Mouse (Mus musculus): ENCODE measurements around the gene Mpnd. TPM values are rescaled to one million over a fixed set of nuclear protein-coding genes. Genes with fewer than 3 reads are reported as not detected.

Gene Mpnd
- polyA plus RNA-seq, 1 experiment from 2014 or later: 191 TPM

DNA sequence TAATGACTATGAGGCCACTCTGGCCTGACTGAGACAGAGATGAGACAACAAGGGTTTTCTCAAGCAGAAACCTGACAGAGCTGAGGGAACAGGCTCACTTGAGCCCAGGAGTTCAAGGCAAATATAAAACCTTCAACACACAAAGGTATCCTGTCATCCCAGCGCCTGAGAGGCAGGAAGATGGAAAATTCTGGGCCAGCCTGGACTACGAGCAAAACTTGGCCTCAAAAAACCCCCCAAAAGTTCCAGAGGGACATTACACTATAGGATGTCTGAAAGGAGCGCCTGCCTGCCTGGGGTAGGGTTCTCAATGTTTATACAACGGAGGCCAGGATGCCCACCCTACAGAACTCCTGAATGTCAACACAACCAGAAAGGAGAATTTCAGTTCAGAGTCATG is 29.7 kb downstream of the Mpnd start:
- Histone ChIP-seq H3K4me2 (replicated peaks) (peak overlapping the region; percentile 59), H3K4me3 (peak overlapping the region; percentile 98), H3K4me1 (peaks cover 29% of the 10 kb centered on the region), H3K36me3 (peaks cover 12% of the 10 kb centered on the region), H3K9me3 (no peaks in the 10 kb centered on the region), H3K9ac (replicated peaks) (peak overlapping the region; percentile 87), H3K27ac (replicated peaks) (no peak overlapping the region), H3K27me3 (no peaks in the 10 kb centered on the region)
- ATAC-seq (replicated peaks): no peak
- 77% methylated on average over 4 of the region's 4 CpGs for WGBS

DNA sequence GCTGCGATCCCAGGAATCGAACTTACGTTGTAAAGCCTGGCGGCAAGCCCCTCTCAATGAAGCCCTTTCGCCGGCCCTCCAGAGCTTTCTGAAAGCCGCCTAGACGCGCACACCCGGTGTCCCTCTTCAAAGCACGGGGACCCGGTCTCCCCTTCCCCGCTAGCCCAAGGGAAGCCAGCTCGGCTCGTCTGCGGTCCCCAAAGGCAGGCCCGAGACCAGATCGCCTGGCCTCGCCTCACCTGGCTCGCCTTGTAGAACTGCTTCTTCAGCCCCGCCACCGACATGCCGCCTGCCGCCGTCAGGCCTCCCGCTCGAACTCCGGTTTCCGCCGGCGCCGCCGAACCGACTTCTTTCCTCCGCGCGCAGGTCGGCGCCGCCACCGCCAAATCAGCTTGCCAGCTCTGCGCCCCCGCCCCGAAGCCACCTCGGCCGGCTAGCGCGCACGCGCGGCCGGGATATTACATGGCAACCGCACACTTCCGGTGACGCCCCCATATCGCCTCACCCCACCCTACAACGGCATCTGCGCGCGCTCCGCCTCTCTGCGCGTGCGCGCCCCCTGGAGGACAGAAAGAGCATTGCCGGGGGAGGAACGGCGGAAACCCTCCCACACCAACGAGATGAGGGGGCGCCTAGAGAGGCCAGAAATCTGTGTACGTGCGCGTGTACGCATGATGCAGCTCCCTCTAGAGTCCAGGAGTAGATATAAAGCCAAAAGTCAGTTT is 30.8 kb downstream of the Mpnd start, which contains the start of gene Sh3gl1:
Gene Sh3gl1 (minus strand): TSS at position 460 of the 725 bp plus-strand sequence.
- peaks cover 12% of the 10 kb centered on the region for H3K36me3 ChIP-seq
- under 1% methylated on average over 71 of the region's 74 CpGs for WGBS
- H3K4me1 ChIP-seq: peaks cover 38% of the 10 kb centered on the region
- peak within 1 kb of the TSS; percentile 98 for H3K4me3 ChIP-seq
- H3K27me3 ChIP-seq: no peaks in the 10 kb centered on the region
- peak within 1 kb of the TSS; percentile 59 for H3K4me2 ChIP-seq (replicated peaks)
- peak within 1 kb of the TSS; percentile 94 for H3K27ac ChIP-seq (replicated peaks)
- peak within 1 kb of the TSS; percentile 87 for H3K9ac ChIP-seq (replicated peaks)
- ATAC-seq (replicated peaks): peak; percentile 88
- no peaks in the 10 kb centered on the region for H3K9me3 ChIP-seq

DNA sequence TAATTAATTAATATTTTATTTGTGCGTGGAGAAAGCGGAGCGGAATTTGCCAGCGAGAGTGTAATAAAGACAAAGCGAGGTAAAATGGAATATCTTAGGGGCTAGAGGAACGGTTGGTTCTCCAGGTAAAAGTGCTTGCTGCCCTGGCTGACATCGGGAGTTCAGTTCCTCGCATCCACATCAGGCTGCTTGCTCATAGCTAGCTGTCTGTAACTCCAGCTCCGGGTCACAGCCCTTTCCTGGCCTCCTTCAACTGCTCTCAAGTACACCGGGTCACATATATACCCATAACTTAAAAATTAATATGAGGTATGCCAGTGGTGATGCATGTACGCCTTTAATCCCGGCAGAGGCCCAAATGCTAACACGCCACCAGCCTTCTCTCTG is 31.4 kb downstream of the Mpnd start:
- Histone ChIP-seq H3K9me3 (no peaks in the 10 kb centered on the region), H3K4me2 (replicated peaks) (peak overlapping the region; percentile 34), H3K36me3 (peaks cover 12% of the 10 kb centered on the region), H3K4me3 (peak overlapping the region; percentile 98), H3K9ac (replicated peaks) (0 out of 2 replicates have a peak overlapping the region, but pooled peaks have one; percentile 87), H3K27me3 (no peaks in the 10 kb centered on the region), H3K27ac (replicated peaks) (peak overlapping the region; percentile 94; the same call in 1 of the 2 replicates), H3K4me1 (peaks cover 44% of the 10 kb centered on the region)
- 39% methylated on average over 13 of the region's 13 CpGs for WGBS
- peak; percentile 35 for ATAC-seq (replicated peaks)

DNA sequence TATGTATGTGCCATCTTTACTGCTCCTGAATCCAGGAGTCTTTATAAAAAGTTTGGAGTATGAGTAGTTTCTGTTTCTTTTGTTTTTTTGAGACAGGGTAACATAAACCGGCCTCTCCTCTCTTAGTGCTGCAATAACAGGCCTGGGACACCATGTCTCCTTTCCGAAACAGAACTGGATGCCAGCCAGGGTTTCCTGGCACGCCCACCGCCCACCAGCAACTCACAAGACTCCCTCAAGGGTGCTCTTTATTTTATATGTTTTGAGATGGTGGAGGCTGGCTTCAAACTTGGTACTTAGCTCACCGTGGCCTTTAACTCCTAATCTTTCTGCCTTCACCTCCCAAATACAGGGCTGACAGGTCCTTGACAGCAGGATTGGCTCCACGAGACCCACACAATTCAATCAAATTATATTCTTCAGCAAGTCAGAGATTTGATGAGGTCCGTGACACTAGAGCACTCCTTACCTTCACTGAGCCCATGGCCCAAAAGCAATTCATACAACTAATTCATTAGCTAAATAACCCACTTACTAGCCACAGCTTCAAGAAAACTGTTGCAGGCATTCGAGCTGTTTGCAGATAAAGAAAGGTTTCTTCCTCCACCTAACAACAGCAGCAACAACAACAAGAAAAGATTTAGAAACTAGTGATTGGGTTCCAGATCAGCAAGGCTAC is 33.2 kb downstream of the Mpnd start:
- no peak overlapping the region for H3K27ac ChIP-seq (replicated peaks)
- whole genome bisulfite sequencing: 77% methylated on average over 8 of the region's 8 CpGs
- no peak for ATAC-seq (replicated peaks)

DNA sequence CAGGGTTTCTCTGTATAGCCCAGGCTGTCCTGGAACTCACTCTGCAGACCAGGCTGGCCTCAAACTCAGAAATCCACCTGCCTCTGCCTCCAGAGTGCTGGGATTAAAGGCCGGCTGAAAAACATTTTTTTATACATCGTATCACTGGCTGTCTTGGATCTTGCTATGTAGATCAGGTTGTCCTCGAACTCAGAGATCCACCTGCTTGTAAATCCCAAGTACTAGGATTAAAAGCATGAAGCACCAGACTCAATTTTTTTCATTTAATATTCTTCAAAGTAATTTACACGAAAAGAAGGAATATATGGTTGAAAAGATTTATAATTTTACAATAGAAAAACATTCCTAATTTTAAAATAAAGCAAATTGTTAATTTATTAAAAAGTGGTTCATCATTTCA is 33.8 kb downstream of the Mpnd start:
- peak overlapping the region; percentile 75; the same call in 1 of the 2 replicates for H3K4me3 ChIP-seq
- H3K4me2 ChIP-seq (replicated peaks): peak overlapping the region; percentile 38
- 83% methylated on average over 4 of the region's 4 CpGs for WGBS
- peak overlapping the region; percentile 63 for H3K27ac ChIP-seq (replicated peaks)
- H3K4me1 ChIP-seq: peaks cover 36% of the 10 kb centered on the region
- no peak overlapping the region for H3K9ac ChIP-seq (replicated peaks)
- H3K36me3 ChIP-seq: peaks cover 4% of the 10 kb centered on the region; the same call in 1 of the 2 replicates
- no peaks in the 10 kb centered on the region for H3K27me3 ChIP-seq
- ATAC-seq (replicated peaks): no peak
- no peaks in the 10 kb centered on the region for H3K9me3 ChIP-seq

More for the DNA sequence above, 33.2 kb downstream of the Mpnd start:
- H3K4me2 ChIP-seq (replicated peaks): no peak overlapping the region
- no peaks in the 10 kb centered on the region for H3K9me3 ChIP-seq
- H3K36me3 ChIP-seq: peaks cover 7% of the 10 kb centered on the region
- H3K4me3 ChIP-seq: no peak overlapping the region
- H3K9ac ChIP-seq (replicated peaks): no peak overlapping the region
- peaks cover 36% of the 10 kb centered on the region for H3K4me1 ChIP-seq
- no peaks in the 10 kb centered on the region for H3K27me3 ChIP-seq

DNA sequence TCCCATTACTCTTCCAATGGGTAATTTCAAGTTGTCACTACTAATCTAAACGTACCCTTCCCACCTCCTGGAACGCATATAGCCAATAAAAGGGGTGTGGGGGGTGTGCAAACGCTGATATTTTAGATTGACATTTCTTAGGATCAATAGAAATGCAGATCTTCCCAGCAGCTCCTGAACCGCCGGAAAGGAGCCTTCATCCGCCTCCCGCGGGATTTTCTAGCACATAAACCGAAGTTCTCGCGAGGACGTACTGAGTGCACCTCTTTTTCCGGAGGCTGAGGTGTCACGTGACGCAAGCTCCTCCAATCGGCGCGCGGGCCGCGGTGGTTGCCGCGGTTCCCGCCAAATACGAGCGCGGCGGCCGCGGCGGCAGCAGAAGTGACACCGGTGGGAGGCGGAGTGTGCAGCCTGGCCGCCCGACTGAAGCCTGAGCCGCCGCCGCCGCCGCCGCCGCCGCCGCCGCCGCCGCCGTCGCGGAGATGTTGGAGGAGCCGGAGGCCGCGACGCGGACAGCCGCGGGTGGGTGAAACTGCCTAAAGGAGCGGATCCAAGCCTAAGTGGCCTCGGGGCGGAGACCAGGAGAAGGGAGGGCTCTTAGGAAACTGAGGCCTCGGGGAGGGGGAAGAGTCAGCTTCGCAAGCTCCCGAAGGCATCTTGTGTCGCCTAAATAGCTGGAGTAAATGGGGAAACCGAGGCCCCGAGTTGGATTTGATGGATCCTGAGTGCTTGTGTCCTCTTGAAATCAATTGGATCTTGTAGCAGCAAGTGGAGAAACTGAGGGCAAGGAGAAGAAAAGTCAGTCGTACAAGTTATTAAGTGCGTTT is 34.7 kb downstream of the Mpnd start, which contains the start of gene Chaf1a:
Gene Chaf1a (plus strand): TSS at position 410 of the 827 bp plus-strand sequence.
- no peaks in the 10 kb centered on the region for H3K9me3 ChIP-seq
- under 1% methylated on average over 68 of the region's 68 CpGs for WGBS
- peak within 1 kb of the TSS; percentile 72 for H3K9ac ChIP-seq (replicated peaks)
- peaks cover 28% of the 10 kb centered on the region for H3K4me1 ChIP-seq
- H3K4me3 ChIP-seq: peak within 1 kb of the TSS; percentile 75
- H3K27ac ChIP-seq (replicated peaks): peak within 1 kb of the TSS; percentile 63
- no peaks in the 10 kb centered on the region for H3K27me3 ChIP-seq
- peak within 1 kb of the TSS; percentile 89 for H3K4me2 ChIP-seq (replicated peaks)
- H3K36me3 ChIP-seq: no peaks in the 10 kb centered on the region
- peak; percentile 86 for ATAC-seq (replicated peaks)

GRCm38 (mm10) chr17:56040857-56041163 is 35.3 kb downstream of the Mpnd start:
- H3K36me3 ChIP-seq: no peaks in the 10 kb centered on the region
- under 1% methylated on average over 12 of the region's 12 CpGs for WGBS
- ATAC-seq (replicated peaks): no peak
- H3K4me2 ChIP-seq (replicated peaks): peak overlapping the region; percentile 89
- peaks cover 23% of the 10 kb centered on the region for H3K4me1 ChIP-seq
- H3K9ac ChIP-seq (replicated peaks): peak overlapping the region; percentile 72
- H3K27ac ChIP-seq (replicated peaks): no peak overlapping the region; the same call in 1 of the 2 replicates
- H3K4me3 ChIP-seq: peak overlapping the region; percentile 75
- no peaks in the 10 kb centered on the region for H3K9me3 ChIP-seq
- no peaks in the 10 kb centered on the region for H3K27me3 ChIP-seq

DNA sequence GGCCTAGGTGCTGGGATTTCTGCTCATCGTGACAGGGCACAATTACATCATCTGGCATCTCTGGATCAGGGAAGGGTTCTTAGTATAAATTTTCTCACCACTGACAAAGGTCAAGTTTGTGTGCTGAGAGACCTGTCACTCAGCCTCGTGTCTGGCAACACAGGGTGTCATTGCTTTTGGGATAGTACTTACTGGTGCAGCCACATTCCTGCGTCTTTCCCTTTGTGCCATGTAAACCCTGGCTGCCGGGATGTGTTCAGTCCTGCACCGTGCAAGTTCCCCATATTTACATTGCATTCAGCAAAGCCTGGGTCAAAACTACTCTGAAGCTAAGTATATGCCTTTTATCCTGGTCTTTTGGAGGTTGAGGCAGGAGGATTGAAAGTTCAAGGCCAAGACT is 45.9 kb downstream of the Mpnd start:
- H3K4me3 ChIP-seq: no peak overlapping the region
- no peaks in the 10 kb centered on the region for H3K9me3 ChIP-seq
- no peaks in the 10 kb centered on the region for H3K4me1 ChIP-seq
- no peaks in the 10 kb centered on the region for H3K27me3 ChIP-seq
- 88% methylated on average over 5 of the region's 5 CpGs for WGBS
- no peak overlapping the region for H3K4me2 ChIP-seq (replicated peaks)
- H3K27ac ChIP-seq (replicated peaks): no peak overlapping the region
- peaks cover 19% of the 10 kb centered on the region for H3K36me3 ChIP-seq
- no peak for ATAC-seq (replicated peaks)
- H3K9ac ChIP-seq (replicated peaks): no peak overlapping the region

- Histone ChIP-seq H3K9ac (replicated peaks) (no peak overlapping the region), H3K4me1 (no peaks in the 10 kb centered on the region), H3K4me2 (replicated peaks) (no peak overlapping the region), H3K36me3 (peaks cover 25% of the 10 kb centered on the region), H3K27me3 (no peaks in the 10 kb centered on the region), H3K27ac (replicated peaks) (no peak overlapping the region), H3K9me3 (no peaks in the 10 kb centered on the region), H3K4me3 (no peak overlapping the region)
- ATAC-seq (replicated peaks): no peak
Measured at GRCm38 (mm10) chr17:56054938-56055337, 49.4 kb downstream of the Mpnd start.

GRCm38 (mm10) chr17:56055945-56056678 is 50.6 kb downstream of the Mpnd start:
- Histone ChIP-seq H3K4me1 (no peaks in the 10 kb centered on the region), H3K4me3 (no peak overlapping the region), H3K36me3 (peaks cover 29% of the 10 kb centered on the region), H3K4me2 (replicated peaks) (no peak overlapping the region), H3K27ac (replicated peaks) (no peak overlapping the region), H3K27me3 (no peaks in the 10 kb centered on the region), H3K9me3 (no peaks in the 10 kb centered on the region), H3K9ac (replicated peaks) (no peak overlapping the region)
- ATAC-seq (replicated peaks): no peak
- WGBS: 66% methylated on average over 4 of the region's 4 CpGs

DNA sequence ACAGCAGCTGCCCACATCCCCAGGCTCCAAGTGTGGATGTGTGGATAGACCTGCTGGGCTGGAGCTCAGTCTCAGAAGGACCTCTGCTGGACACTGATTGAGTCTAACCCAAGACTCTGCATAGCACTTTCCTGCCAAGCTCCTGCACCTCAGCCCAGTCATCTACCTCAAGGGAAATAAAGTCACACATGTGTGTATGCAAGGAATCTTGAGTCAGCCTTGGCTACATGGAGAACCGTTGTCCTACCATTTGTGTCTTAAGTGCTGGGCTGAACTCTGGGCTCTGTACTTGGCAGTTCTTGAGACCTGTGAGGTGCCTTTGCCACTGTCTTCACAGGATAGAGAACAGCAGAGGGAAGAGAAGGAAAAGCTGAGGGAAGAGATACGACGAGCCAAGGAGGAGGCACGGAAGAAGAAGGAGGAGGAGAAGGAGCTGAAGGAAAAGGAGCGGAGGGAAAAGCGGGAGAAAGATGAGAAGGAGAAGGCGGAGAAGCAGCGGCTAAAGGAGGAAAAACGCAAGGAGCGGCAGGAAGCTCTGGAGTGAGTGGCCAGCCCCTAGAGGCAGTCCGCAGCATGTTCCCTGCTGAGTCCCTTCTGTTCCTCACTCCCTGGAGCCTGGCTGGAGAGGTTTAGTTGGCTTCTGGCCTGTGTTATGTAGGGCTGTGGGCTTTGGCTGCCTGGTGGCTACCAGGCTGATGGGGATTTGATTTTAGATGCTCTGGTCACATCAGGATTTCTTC is 52.0 kb downstream of the Mpnd start:
- Histone ChIP-seq H3K27me3 (no peaks in the 10 kb centered on the region), H3K4me2 (replicated peaks) (no peak overlapping the region), H3K4me1 (no peaks in the 10 kb centered on the region), H3K4me3 (no peak overlapping the region), H3K36me3 (peaks cover 39% of the 10 kb centered on the region), H3K27ac (replicated peaks) (no peak overlapping the region), H3K9me3 (no peaks in the 10 kb centered on the region), H3K9ac (replicated peaks) (no peak overlapping the region)
- no peak for ATAC-seq (replicated peaks)
- 82% methylated on average over 11 of the region's 11 CpGs for WGBS
